Mouse (Mus musculus) E14TG2a.4 (cell line): Measurements from ENCODE around the gene Tatdn3.

Experiments
- CTCF ChIP-seq: conservative IDR thresholded peaks from 2 replicates; pipeline ENCODE4 v1.5.1; 2014; ENCODE audit warnings: low read length
- NANOG ChIP-seq: IDR thresholded peaks from 2 replicates; pipeline ENCODE4 v1.6.1; 2014; ENCODE audit warnings: borderline replicate concordance, low read length, mixed read lengths

- TF ChIP-seq NANOG, result no peak
- TF ChIP-seq CTCF, result no peak
These were observed 40.1 kb upstream of the Tatdn3 start for GRCm38 (mm10) chr1:191102730-191103370.
